Mouse (Mus musculus) heart, postnatal 0 days (tissue): Measurements from ENCODE around the gene Gstz1.

Source experiments
- CTCF ChIP-seq: IDR thresholded peaks from 2 replicates; pipeline ENCODE4 v1.5.1; 2016; ENCODE audit warnings: antibody characterized with exemption, control low read depth, low read depth
- EP300 ChIP-seq: IDR thresholded peaks from 2 replicates; pipeline ENCODE4 v1.6.1; 2016; ENCODE audit warnings: antibody characterized with exemption, low read depth

DNA sequence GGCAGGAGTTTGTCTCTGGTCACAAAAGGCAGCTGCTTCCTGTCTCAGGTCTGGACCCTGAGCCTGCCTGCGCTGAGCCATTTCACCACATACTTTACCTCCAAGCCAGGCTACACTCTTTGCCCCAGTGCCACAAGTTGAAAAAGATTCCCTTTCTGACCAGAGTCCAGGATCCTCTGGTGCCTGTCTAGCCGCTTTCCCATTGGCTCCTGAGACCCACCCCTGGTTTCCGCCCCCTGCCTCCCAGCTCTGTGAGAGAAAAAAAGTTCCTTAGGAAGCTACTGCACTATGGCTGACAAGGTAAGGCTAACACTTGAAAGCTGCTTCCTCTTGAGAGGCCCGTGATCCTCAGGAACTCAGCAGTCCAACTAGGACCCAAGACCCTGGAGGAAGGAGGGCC is 10.4 kb downstream of the Gstz1 start:
- TF ChIP-seq CTCF (no peak), EP300 (no peak)
